Mouse (Mus musculus) brown adipose tissue, adult 24 weeks (tissue): ENCODE measurements around the gene Hoxd8. TPM values are rescaled to one million over a fixed set of nuclear protein-coding genes. Genes with fewer than 3 reads are reported as not detected.
A peak's percentile ranks its signal among the peaks of the same experiment; 100 is the strongest.

ENCODE experiments used
- H3K27ac ChIP-seq: fragments of 200-500 bp; replicated peaks from 2 replicates; pipeline ENCODE4 v1.5.1; 2012; ENCODE audit warnings: low read depth, mild to moderate bottlenecking, low read length
- H3K4me1 ChIP-seq: fragments of 200-500 bp; 2 replicates; pipeline ENCODE4 v1.6.1; 2012; ENCODE audit warnings: low read length, mixed read lengths; ENCODE audit not compliant: control insufficient read depth, insufficient read depth, insufficient read length
- H3K4me3 ChIP-seq: fragments of 200-500 bp; 2 replicates; pipeline ENCODE4 v1.5.1; 2012; ENCODE audit warnings: low read depth, mild to moderate bottlenecking, low read length, moderate library complexity; ENCODE audit not compliant: insufficient read depth
- polyA plus RNA-seq: library from polyadenylated mRNA; stranded (reverse); fragments of >200 nt; gene quantifications from 2 replicates; pipeline ENCODE4 v1.2.4, GENCODE M21; 2012; ENCODE audit not compliant: missing spikeins, insufficient read depth, insufficient read length

The Hoxd8 gene
- polyA plus RNA-seq, 1 experiment, result 10.4 TPM

DNA sequence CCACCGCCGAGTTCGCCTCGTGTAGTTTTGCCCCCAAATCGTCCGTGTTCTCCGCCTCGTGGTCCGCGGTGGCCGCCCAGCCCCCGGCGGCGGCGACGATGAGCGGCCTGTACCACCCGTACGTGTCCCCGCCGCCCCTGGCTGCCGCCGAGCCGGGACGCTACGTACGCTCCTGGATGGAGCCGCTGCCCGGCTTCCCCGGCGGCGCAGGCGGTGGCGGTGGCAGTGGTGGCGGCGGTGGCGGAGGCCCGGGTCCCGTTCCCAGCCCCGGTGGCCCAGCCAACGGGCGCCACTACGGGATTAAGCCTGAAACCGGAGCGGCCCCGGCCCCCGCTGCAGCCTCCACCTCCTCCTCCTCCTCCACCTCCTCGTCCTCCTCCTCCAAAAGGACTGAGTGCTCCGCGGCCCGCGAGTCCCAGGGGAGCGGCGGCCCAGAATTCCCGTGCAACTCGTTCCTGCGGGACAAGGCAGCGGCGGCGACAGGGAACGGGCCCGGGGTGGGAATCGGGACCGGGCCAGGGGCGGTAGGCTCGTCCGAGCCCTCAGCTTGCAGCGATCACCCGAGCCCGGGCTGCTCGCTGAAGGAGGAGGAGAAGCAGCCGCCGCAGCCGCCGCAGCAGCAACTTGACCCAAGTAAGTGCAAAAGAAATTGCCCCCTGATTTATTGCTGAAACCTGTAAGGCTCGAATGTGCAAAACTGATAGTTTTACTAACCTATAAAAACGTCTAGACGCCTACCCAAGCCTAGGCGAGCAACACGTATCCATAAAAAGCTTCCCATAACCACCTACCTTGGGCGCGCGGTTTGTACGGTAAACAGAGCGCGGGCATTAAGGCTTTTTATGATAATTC lies 6.0 kb upstream of the Hoxd8 start:
- H3K4me1 ChIP-seq, result no peaks in the 10 kb centered on the region
- H3K4me3 ChIP-seq, result peak overlapping the region; percentile 93
- peak overlapping the region; percentile 68 for H3K27ac ChIP-seq

DNA sequence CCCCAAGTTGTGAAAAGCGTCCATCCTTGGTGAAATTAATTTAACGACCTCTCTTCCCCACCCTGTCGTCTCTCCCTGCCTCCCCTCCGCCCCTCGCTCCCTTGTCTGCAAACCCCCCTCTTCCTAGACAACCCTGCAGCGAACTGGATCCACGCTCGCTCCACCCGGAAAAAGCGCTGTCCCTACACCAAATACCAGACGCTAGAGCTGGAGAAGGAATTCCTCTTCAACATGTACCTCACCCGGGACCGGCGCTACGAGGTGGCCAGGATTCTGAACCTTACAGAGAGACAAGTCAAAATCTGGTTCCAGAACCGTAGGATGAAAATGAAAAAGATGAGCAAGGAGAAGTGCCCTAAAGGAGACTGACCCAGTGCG lies 5.4 kb upstream of the Hoxd8 start:
- Histone ChIP-seq H3K27ac (no peak overlapping the region), H3K4me1 (no peaks in the 10 kb centered on the region), H3K4me3 (peak overlapping the region; percentile 93)

DNA sequence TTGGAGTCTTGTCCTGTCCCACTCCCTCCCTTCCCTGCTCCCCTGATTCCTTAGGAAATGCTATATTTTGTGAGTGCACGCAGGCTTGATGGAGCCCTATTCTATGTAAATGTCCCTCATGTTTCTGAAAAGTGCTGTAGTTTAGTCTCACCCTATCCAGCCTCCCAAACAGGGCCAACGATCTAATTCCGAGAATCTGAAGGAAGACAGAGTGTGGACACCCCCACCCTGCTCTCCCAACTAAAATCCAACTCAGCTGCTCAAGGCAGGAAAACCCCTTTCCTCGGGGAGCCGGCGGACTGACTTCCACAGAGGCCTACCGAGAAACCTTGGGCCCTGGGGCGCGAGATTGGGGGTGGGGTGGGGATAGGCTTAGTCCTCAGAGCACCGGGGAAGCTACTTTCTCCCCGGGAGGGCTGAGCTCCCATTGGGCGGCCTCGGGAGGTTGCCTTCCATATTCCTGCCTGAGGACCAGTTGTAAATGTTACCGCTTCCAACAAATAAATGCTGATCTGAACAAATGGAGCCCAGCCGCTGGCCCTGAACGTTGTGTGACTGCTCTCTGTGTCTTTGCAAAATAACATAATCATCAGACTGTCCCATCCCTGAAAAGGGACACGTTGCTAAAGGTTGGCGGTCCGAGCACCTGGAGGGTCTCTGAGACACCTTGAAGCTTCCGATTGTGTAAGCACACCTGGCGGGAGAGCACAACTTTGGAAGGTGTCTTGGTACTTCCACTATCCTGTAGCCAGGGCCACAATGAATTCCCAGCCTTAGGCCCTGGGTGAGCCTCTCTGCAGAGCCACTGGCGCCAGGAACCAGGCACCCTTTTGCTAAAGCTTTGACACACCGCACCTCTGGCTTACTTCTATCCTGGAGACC lies 4.5 kb upstream of the Hoxd8 start:
- no peak overlapping the region for H3K4me3 ChIP-seq
- H3K27ac ChIP-seq, result no peak overlapping the region

DNA sequence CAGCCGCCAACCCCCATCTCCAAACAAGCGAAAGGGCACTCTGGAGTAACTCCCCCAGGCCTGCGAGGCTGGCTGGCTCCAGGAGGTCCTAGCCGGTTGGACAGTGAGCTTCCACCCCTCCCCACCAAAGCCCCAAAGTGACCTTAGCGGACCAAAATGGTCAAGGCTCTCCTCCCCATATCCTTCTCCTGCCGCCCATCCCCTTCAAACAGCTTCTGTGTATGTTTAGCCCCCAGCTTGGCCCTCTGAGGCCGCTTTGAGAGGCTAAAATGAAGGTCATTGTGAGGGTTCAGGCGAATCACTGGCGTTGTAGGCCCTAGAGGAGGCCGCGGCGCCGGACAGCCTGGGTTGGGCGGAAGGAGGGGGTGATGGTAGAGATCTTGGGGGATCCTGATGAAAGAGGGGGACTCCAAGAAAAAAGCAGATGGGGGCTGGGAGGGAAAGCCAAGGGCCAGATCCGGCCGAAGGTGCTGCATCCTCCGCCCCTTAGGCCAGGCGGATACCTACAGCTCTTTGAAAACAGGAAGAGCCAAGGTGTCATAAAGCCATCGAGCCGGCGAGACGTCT lies 3.8 kb upstream of the Hoxd8 start:
- Histone ChIP-seq H3K27ac (no peak overlapping the region), H3K4me1 (no peaks in the 10 kb centered on the region), H3K4me3 (no peak overlapping the region)

More for the DNA sequence above, 4.5 kb upstream of the Hoxd8 start:
- H3K4me1 ChIP-seq, result no peaks in the 10 kb centered on the region

DNA sequence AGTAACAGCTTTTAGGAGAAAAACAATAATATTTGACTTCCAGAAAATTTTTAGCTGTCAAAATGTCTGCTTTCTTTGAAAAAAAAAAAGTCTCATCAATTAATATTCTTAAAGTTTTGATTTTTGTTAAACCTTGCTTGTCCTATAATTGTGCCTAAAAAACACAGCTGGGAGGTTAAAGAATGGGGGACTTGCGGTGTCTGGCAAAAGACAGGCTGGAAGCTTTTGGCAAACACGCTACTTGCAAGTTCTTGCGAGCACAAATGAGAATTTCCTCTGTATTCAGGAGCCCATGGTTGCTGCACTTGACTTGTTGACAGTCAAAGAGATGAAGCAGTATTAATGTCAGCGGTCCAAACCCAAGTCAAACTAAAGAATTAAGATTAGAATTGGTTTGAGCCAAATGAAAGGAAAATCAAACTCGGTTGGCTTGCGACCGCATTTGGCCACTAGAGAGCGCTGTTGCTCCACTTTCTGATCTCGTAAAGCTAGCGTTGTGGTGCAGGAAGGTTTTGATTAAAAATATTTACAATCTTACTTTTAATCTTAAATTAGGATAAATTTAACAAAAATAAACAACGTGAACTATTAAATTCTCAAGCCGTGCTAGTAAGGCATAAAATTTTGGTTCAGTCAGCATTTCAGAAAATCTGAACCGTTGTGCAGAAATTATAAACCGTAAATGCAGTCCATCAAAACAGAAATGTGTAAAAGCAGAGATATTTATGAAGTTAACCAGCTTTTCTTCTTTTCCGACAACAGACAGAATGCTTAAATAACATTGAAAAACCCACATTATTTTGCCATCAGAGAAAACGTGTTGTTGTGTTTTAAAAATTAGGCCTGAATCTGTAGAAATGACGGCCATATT lies 2.2 kb upstream of the Hoxd8 start:
- H3K4me1 ChIP-seq, result no peaks in the 10 kb centered on the region
- H3K4me3 ChIP-seq, result no peak overlapping the region
- no peak overlapping the region for H3K27ac ChIP-seq

DNA sequence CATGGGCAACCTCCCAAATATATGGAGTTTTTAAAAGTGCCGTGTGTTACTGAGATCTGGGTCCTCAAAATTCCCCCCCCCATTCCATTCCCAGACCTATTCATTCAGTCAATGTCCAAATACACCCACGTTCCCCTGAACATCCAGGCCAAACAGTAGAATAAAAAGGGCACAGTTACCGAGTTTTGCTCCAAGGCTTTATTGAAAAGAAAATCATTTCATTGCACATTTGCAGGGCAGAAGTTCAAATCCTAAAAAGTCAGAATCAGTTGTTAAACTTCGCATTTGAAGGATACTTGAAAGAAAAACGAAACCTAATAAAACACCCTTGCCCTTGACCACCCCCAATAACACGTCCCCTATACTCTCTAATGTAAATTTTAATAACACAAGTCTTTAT lies 1.6 kb upstream of the Hoxd8 start:
- no peak overlapping the region for H3K27ac ChIP-seq
- H3K4me3 ChIP-seq, result no peak overlapping the region
- H3K4me1 ChIP-seq, result peaks cover 2% of the 10 kb centered on the region; the same call in 1 of the 2 replicates

DNA sequence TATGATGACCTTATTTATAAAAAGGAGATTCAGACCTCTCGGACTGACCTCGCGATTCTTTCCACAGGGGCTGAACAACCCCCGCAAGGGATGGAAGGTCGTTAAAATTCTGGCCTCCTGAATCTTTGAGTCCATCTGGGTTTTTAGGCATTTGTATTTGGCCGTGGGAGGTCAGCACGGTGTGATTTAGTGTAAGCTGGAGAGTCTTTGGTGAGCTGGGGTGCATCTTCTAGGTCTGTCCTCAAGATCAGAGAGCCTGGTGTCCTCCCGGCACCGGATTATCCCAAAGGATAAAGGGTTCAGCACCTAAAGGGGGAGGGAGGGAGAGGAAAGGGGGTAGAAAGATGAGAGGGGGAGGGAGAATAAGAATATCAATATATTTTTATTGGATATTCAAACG lies 1.1 kb upstream of the Hoxd8 start:
- H3K4me1 ChIP-seq, result peaks cover 2% of the 10 kb centered on the region; the same call in 1 of the 2 replicates
- H3K27ac ChIP-seq, result no peak overlapping the region
- H3K4me3 ChIP-seq, result no peak overlapping the region

DNA sequence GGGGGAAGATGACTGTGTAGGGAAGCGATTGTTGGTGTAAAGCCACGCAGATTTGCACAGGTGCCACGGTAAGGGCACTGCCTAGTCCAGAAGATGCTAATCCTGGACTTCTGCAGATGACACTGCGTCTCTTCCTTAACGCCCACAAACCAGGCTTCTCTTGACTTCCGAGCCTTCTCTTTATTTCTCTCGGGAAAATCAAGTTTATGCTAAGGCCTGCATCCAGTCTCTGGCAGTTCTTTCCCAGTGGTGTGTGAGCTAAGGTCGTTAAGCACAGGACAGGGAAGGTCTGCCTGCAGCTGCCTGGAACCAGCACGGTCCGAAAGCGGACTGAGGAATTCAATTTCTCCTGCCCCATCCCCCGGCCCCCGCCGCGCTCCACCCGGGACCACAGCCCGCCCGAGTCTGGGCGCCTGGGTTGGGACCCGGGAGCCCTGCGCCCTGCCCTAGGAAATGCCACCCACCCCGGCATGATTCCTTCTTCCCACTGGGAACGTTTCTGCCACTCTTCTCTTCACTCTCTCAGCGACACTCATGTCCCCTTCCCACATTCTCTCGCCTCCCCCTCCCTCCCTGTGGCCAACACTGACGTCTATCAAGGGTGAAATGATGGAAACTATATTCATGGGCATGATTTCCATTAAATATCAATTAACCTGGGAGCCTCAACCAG lies 559 bp upstream of the Hoxd8 start:
- Histone ChIP-seq H3K4me3 (peak overlapping the region; percentile 79; the same call in 1 of the 2 replicates), H3K27ac (no peak overlapping the region), H3K4me1 (peaks cover 2% of the 10 kb centered on the region; the same call in 1 of the 2 replicates)

DNA sequence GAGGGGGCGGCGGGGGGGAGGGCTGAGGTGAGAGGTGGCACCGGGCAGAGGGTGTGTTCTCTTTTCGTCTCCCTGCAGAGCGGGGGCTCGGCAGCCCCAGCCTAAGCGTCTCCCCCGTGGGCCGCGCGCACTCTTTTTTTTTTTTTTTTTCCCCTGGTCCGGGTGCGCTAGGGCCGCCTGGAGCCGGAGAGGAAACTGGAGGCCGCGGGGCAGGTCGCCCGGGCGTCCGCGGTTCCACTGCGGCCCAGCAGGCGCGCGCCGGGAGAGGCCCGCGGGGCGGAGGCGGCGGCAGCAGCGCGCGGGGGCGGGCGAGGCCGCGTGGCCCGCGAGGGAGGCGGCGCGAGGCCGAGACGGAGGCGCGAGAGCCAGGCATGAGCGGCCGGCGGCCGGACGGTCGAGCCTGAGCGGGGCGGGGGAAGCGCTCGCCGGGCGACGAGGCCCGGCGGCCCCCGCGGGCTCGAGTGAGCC lies 618 bp downstream of the Hoxd8 start:
- H3K4me3 ChIP-seq, result peak overlapping the region; percentile 79
- H3K27ac ChIP-seq, result peak overlapping the region; percentile 64
- peaks cover 2% of the 10 kb centered on the region; the same call in 1 of the 2 replicates for H3K4me1 ChIP-seq

DNA sequence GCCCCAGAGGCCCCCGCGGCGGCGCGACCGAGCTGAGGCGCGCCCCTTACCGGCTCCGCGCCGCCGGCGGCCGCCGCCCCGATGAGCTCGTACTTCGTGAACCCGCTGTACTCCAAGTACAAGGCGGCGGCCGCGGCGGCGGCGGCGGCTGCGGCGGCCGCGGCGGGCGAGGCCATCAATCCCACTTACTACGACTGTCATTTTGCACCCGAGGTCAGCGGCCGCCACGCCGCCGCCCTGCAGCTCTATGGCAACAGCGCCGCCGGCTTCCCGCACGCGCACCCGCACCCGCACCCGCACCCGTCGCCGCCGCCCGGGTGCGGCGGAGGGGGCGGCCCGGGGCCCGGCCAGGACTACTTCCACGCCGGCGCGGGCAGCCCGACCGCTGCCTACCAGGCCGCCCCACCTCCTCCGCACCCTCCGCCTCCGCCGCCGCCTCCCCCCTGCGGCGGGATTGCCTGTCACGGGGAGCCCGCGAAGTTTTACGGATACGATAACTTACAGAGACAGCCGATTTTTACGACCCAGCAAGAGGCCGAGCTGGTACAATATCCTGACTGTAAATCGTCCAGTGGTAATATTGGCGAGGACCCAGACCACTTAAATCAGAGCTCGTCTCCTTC lies 1.2 kb downstream of the Hoxd8 start:
- peak overlapping the region; percentile 70 for H3K27ac ChIP-seq
- H3K4me3 ChIP-seq, result peak overlapping the region; percentile 79
- H3K4me1 ChIP-seq, result peaks cover 2% of the 10 kb centered on the region; the same call in 1 of the 2 replicates

DNA sequence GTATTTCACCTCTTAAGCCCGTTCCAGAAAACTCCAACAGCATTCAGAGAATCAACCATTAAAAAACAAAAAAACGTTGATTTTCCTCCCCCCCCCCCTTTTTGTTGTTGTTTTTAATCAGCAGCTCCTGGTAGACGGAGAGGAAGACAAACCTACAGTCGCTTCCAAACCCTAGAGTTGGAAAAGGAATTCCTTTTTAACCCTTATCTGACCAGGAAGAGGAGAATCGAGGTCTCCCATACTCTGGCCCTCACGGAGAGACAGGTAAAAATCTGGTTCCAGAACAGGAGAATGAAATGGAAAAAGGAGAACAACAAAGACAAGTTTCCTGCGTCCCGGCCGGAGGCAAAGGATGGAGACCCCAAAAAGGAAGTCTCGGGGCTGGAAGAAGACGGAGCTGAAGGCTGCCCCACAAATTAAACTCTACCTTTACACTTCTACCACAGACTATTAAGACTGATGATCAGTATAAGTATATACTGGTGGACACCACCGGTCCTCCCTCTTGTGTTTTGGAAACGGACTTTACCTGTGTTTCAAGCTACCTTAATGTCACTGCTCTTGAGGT lies 2.1 kb downstream of the Hoxd8 start:
- Histone ChIP-seq H3K27ac (no peak overlapping the region), H3K4me3 (peak overlapping the region; percentile 79)

DNA sequence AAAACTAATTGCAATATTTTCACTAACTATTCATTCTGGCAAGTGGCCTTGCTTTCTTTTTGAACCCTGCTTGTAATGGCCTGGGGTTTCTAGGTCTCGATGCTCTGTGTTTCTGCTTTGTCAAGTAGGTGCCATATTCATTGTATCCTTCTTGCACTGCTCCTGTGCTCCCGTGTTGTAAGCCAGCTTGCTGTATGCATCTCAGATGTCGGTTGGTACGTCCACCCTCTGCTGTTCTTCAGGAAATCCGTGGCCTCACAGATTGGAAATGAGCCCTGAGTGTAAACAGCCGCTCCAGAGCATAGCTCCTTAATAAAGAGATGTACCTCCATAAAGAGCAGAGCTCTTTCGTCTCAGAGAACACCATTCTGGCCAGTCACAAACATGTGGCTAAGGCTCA lies 3.2 kb downstream of the Hoxd8 start:
- Histone ChIP-seq H3K4me1 (peaks cover 2% of the 10 kb centered on the region; the same call in 1 of the 2 replicates), H3K4me3 (no peak overlapping the region), H3K27ac (no peak overlapping the region)

More for the DNA sequence above, 2.1 kb downstream of the Hoxd8 start:
- H3K4me1 ChIP-seq, result peaks cover 2% of the 10 kb centered on the region; the same call in 1 of the 2 replicates

DNA sequence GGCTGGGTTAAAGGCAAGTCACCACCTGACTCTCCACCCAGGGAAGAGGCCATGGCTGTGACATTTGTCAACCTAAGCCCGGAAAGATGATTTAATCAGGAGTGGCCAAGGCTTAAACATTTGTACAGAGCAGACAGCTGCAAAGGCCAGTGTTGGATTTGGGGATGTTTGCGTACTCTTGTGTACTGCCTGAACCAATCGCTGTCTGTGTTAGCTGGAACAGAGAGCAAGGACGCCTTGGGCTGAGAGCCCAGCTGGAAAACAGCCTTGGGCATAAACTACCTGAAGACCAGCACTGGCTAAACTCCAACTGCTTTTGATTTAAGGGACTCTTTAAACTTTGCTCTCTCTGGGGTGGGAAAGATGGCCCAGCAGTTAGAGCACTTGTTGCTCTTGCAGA lies 4.3 kb downstream of the Hoxd8 start:
- H3K4me3 ChIP-seq, result no peak overlapping the region
- no peak overlapping the region for H3K27ac ChIP-seq
- H3K4me1 ChIP-seq, result peaks cover 2% of the 10 kb centered on the region; the same call in 1 of the 2 replicates
